Mouse (Mus musculus) olfactory bulb, adult 2 months (tissue): ENCODE data around the gene Vmn1r116. TPM values are rescaled to one million over a fixed set of nuclear protein-coding genes. Genes with fewer than 3 reads are reported as not detected.
"Not testable (repeated sequence)": the region's sequence is repeated elsewhere in the genome, so short reads cannot be mapped to it uniquely, and the experiment has no call there.

ENCODE experiments used
- H3K27ac ChIP-seq: fragments of 200-500 bp; 2 replicates; pipeline ENCODE4 v1.5.1; 2012; ENCODE audit warnings: low read depth, low read length; ENCODE audit not compliant: insufficient read depth
- H3K4me1 ChIP-seq: fragments of 200-500 bp; 2 replicates; pipeline ENCODE4 v1.6.1; 2012; ENCODE audit warnings: low read length; ENCODE audit not compliant: control insufficient read depth, insufficient read depth
- H3K4me3 ChIP-seq: fragments of 200-500 bp; 2 replicates; pipeline ENCODE4 v1.5.1; 2012; ENCODE audit warnings: mild to moderate bottlenecking, low read depth, low read length, moderate library complexity; ENCODE audit not compliant: insufficient read depth
- whole genome bisulfite sequencing: fragments of 180-500 bp; shearing (Covaris S2); methylation state at CpG from one replicate; pipeline ENCODE4 v1.1.7; 2018; 5-methylcytosine and 5-hydroxymethylcytosine counted together
- polyA plus RNA-seq: library from polyadenylated mRNA; stranded (reverse); fragments of >200 nt; gene quantifications from 2 replicates; pipeline ENCODE4 v1.2.4, GENCODE M21; 2012; ENCODE audit warnings: low replicate concordance; ENCODE audit not compliant: missing spikeins, insufficient read depth, insufficient read length

Gene Vmn1r116
- not detected in 2 replicates for polyA plus RNA-seq

DNA sequence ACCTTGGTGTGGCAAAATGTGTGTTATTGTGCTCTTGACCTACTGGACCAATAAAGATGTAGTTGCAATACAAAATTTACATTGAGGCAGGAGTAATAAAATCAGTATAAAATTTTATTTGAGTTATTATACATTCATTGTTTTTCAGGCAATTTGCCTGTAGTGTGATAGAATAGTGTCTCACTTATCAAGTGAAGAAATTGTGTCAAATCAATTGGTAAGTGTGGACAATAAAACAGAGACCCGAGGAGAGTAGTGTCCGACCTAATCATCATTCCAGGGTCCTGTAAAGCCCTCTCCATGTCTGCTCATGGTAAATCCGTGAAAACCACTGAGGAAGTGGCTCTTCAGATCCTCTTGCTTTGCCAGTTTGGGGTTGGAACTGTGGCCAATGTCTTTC is at the start of gene Vmn1r116:
Gene Vmn1r116, plus strand, starts transcription at position 301 of the 400 bp plus-strand sequence.
- 47% methylated on average over 3 of the region's 3 CpGs for WGBS
- not testable (repeated sequence) for H3K4me1 ChIP-seq, H3K4me3 ChIP-seq, H3K27ac ChIP-seq

DNA sequence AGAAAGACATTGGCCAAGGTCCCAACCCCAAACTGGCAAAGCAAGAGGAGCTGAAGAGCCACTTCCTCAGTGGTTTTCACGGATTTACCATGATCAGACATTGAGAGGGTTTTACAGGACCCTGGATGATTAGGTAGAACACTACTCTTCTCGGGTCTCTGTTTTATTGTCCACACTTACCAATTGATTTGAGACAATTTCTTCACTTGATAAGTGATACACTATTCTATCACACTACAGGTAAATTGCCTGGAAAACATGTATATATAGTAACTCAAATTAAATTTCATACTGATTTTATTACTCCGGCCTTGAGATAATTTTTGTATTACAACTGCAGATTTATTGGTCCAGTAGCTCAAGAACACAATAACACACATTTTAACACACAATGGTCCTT is 27.2 kb upstream of the Vmn1r116 start, which contains the start of gene Vmn1r115:
Gene Vmn1r115, minus strand, starts transcription at position 101 of the 400 bp plus-strand sequence.
- not testable (repeated sequence) for H3K4me3 ChIP-seq, H3K27ac ChIP-seq, H3K4me1 ChIP-seq
- 93% methylated on average over 1 of the region's 3 CpGs for WGBS

DNA sequence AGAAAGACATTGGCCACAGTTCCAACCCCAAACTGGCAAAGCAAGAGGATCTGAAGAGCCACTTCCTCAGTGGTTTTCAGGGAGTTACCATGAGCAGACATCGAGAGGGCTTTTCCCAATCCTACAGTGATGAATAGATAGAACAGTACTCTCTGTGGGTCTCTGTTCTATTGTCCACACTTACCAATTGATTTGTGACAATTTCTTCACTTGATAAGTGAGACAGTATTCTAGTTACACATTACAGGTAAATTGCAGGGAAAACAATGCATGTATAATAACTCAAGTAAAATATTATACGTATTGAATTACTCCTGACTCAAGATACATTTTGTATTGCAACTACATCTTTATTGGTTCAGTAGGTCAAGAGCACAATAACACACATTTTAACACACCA is 12.0 kb downstream of the Vmn1r116 start, which contains the start of gene Vmn1r117:
Gene Vmn1r117, minus strand, starts transcription at position 101 of the 400 bp plus-strand sequence.
- WGBS: no CpG with 5 or more reads among the region's 2 CpGs
- H3K27ac ChIP-seq, H3K4me1 ChIP-seq, H3K4me3 ChIP-seq: not testable (repeated sequence)

DNA sequence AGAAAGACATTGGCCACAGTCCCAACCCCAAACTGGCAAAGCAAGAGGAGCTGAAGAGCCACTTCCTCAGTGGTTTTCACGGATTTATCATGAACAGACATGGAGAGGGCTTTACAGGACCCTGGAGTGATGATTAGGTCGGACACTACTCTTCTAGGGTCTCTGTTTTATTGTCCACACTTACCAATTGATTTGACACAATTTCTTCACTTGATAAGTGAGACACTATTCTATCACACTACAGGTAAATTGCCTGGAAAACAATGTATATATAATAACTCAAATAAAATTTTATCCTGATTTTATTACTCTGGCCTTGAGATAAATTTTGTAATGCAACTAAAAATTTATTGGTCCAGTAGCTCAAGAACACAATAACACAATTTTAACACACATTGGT is 40.2 kb downstream of the Vmn1r116 start, which contains the start of gene Vmn1r118:
Gene Vmn1r118, minus strand, starts transcription at position 101 of the 400 bp plus-strand sequence.
- H3K27ac ChIP-seq, H3K4me3 ChIP-seq, H3K4me1 ChIP-seq: not testable (repeated sequence)
- no CpG with 5 or more reads among the region's 2 CpGs for WGBS

Other genes with a start within 250 kb of the Vmn1r116 start
- not detected in 2 replicates for gene Vmn1r107, start 203.3 kb upstream of the Vmn1r116 start, polyA plus RNA-seq
- gene Vmn1r111, start 169.0 kb upstream of the Vmn1r116 start, polyA plus RNA-seq: not detected in 2 replicates
- not detected in 2 replicates for gene Gm10668, start 141.6 kb upstream of the Vmn1r116 start, polyA plus RNA-seq
- gene Vmn1r112, start 101.1 kb upstream of the Vmn1r116 start, polyA plus RNA-seq: not detected in 2 replicates
- not detected in 2 replicates for gene Vmn1r113, start 85.0 kb upstream of the Vmn1r116 start, polyA plus RNA-seq
- gene Vmn1r114, start 60.1 kb upstream of the Vmn1r116 start, polyA plus RNA-seq: not detected in 2 replicates
- not detected in 2 replicates for gene Vmn1r115, start 27.3 kb upstream of the Vmn1r116 start, polyA plus RNA-seq
- gene Vmn1r117, start 11.9 kb downstream of the Vmn1r116 start, polyA plus RNA-seq: not detected in 2 replicates
- not detected in 2 replicates for gene Vmn1r118, start 40.1 kb downstream of the Vmn1r116 start, polyA plus RNA-seq
- not detected in 2 replicates for gene Vmn1r119, start 140.2 kb downstream of the Vmn1r116 start, polyA plus RNA-seq
- gene Vmn1r120, start 181.5 kb downstream of the Vmn1r116 start, polyA plus RNA-seq: not detected in 2 replicates
- not detected in 2 replicates for gene Vmn1r121, start 226.3 kb downstream of the Vmn1r116 start, polyA plus RNA-seq